Mouse (Mus musculus): ENCODE measurements around the gene Spdl1.

The Spdl1 gene

GRCm38 (mm10) chr11:34833318-34834086, at the start of gene Spdl1:
Gene Spdl1 (minus strand): TSS chr11:34833641.
- DNase-seq (ENCODE audit: low spot score), result peak; percentile 94

GRCm38 (mm10) chr11:34881528-34881927, 48.1 kb upstream of the Spdl1 start:
- DNase-seq (ENCODE audit: low spot score), result peak; percentile 55

GRCm38 (mm10) chr11:34879678-34880077, 46.2 kb upstream of the Spdl1 start:
- DNase-seq (ENCODE audit: low spot score), result no peak

GRCm38 (mm10) chr11:34873861-34874260, 40.4 kb upstream of the Spdl1 start:
- DNase-seq (ENCODE audit: low spot score), result no peak

GRCm38 (mm10) chr11:34872432-34872831, 39.0 kb upstream of the Spdl1 start:
- DNase-seq (ENCODE audit: low spot score), result no peak

- DNase-seq (ENCODE audit: low spot score), result no peak
These were observed 38.5 kb upstream of the Spdl1 start for GRCm38 (mm10) chr11:34871991-34872390.

- no peak for DNase-seq (ENCODE audit: low spot score)
These were observed 38.0 kb upstream of the Spdl1 start for GRCm38 (mm10) chr11:34871456-34871855.

- no peak for DNase-seq (ENCODE audit: low spot score)
These were observed 35.2 kb upstream of the Spdl1 start for GRCm38 (mm10) chr11:34868626-34869025.

- DNase-seq (ENCODE audit: low spot score), result no peak
These were observed 32.4 kb upstream of the Spdl1 start for GRCm38 (mm10) chr11:34865741-34866270.

GRCm38 (mm10) chr11:34865181-34865580, 31.7 kb upstream of the Spdl1 start:
- peak; percentile 36 for DNase-seq (ENCODE audit: low spot score)

GRCm38 (mm10) chr11:34856652-34857051, 23.2 kb upstream of the Spdl1 start:
- no peak for DNase-seq (ENCODE audit: low spot score)

GRCm38 (mm10) chr11:34846268-34846652, 12.8 kb upstream of the Spdl1 start:
- DNase-seq (ENCODE audit: low spot score), result no peak

- DNase-seq (ENCODE audit: low spot score), result no peak
These were observed 12.3 kb upstream of the Spdl1 start for GRCm38 (mm10) chr11:34845567-34846267.

- DNase-seq (ENCODE audit: low spot score), result no peak
These were observed 10.1 kb upstream of the Spdl1 start for GRCm38 (mm10) chr11:34843517-34843916.

GRCm38 (mm10) chr11:34840283-34840682, 6.8 kb upstream of the Spdl1 start:
- DNase-seq (ENCODE audit: low spot score), result no peak

GRCm38 (mm10) chr11:34839051-34839450, 5.6 kb upstream of the Spdl1 start:
- DNase-seq (ENCODE audit: low spot score), result no peak

GRCm38 (mm10) chr11:34836272-34836671, 2.8 kb upstream of the Spdl1 start:
- no peak for DNase-seq (ENCODE audit: low spot score)

- DNase-seq (ENCODE audit: low spot score), result no peak
These were observed 763 bp downstream of the Spdl1 start for GRCm38 (mm10) chr11:34832678-34833077.

- DNase-seq (ENCODE audit: low spot score), result no peak
These were observed 5.6 kb downstream of the Spdl1 start for GRCm38 (mm10) chr11:34827803-34828202.

GRCm38 (mm10) chr11:34826940-34827339, 6.5 kb downstream of the Spdl1 start:
- DNase-seq (ENCODE audit: low spot score), result no peak

GRCm38 (mm10) chr11:34824791-34825190, 8.7 kb downstream of the Spdl1 start:
- DNase-seq (ENCODE audit: low spot score), result no peak

GRCm38 (mm10) chr11:34814767-34815166, 18.7 kb downstream of the Spdl1 start:
- no peak for DNase-seq (ENCODE audit: low spot score)

- no peak for DNase-seq (ENCODE audit: low spot score)
These were observed 19.1 kb downstream of the Spdl1 start for GRCm38 (mm10) chr11:34814319-34814718.

Data from layer of hippocampus, adult 9-10 months (tissue).